Mouse (Mus musculus) limb, embryonic 15.5 days (tissue): ENCODE results near the gene Mapre1. TPM values are rescaled to one million over a fixed set of nuclear protein-coding genes. Genes with fewer than 3 reads are reported as not detected.

Experiments
- ATAC-seq: fragments of 200-750 bp; cut with Nextera tagmentation; 2 replicates; pipeline ENCODE4 v1.8.0; 2017; ENCODE audit warnings: low read depth, moderate TSS enrichment; ENCODE audit not compliant: insufficient number of reproducible peaks, low FRiP score, low TSS enrichment
- H3K27ac ChIP-seq: fragments of 300-500 bp; sonication (generic); 2 replicates; pipeline ENCODE4 v1.5.1; 2015; ENCODE audit warnings: moderate library complexity, mild to moderate bottlenecking, inconsistent platforms
- H3K27me3 ChIP-seq: fragments of 300-500 bp; sonication (generic); 2 replicates; pipeline ENCODE4 v1.6.1; 2015; ENCODE audit warnings: inconsistent platforms
- H3K36me3 ChIP-seq: fragments of 300-500 bp; sonication (generic); 2 replicates; pipeline ENCODE4 v1.6.1; 2015; ENCODE audit warnings: inconsistent platforms
- H3K4me1 ChIP-seq: fragments of 300-500 bp; sonication (generic); 2 replicates; pipeline ENCODE4 v1.6.1; 2015; ENCODE audit warnings: inconsistent platforms
- H3K4me2 ChIP-seq: fragments of 300-500 bp; sonication (generic); 2 replicates; pipeline ENCODE4 v1.6.1; 2015; ENCODE audit warnings: mild to moderate bottlenecking, inconsistent platforms
- H3K4me3 ChIP-seq: fragments of 300-500 bp; sonication (generic); 2 replicates; pipeline ENCODE4 v1.5.1; 2015; ENCODE audit warnings: mild to moderate bottlenecking, inconsistent platforms
- H3K9ac ChIP-seq: fragments of 300-500 bp; sonication (generic); 2 replicates; pipeline ENCODE4 v1.6.1; 2015; ENCODE audit warnings: inconsistent platforms
- H3K9me3 ChIP-seq: fragments of 300-500 bp; sonication (generic); 2 replicates; pipeline ENCODE4 v1.6.1; 2016; ENCODE audit warnings: inconsistent platforms
- WGBS: fragments of 180-500 bp; shearing (Covaris S2); methylation state at CpG from one replicate; pipeline ENCODE4 v1.1.7; 2015; 5-methylcytosine and 5-hydroxymethylcytosine counted together
- polyA plus RNA-seq: library from polyadenylated mRNA; unstranded; fragments of >200 nt; fragmentation: Nextera tagmentation; extraction: Ambion mirVana; gene quantifications from 2 replicates; pipeline ENCODE4 v1.2.1, GENCODE M21; 2015

Mapre1 gene
- polyA plus RNA-seq, 1 experiment from 2014 or later = 218 TPM

DNA sequence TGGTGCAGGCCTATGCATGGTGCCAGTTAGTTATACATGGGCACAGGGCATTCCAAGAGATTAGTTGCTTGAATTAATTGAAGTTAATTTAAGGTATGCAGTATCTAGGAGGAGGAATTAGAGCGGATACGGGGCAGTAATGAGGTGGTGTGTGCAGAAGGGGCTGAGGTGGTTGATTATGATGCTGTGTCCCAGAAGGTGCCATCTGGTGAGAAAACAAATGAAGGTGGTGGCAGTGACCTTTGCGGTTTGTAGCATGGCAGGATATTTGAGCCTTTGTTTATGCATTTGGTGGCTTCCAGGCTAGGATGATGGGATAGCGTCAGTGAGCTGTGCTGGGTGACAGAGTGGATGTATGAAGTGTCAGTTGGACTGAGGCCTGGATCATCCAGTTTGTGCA, 15.8 kb upstream of the Mapre1 start:
- 83% methylated on average over 4 of the region's 4 CpGs for WGBS
- Histone ChIP-seq H3K4me3 (no peak overlapping the region), H3K27ac (no peak overlapping the region), H3K4me2 (no peak overlapping the region), H3K9me3 (no peaks in the 10 kb centered on the region; the same call in 1 of the 2 replicates), H3K9ac (no peak overlapping the region), H3K27me3 (no peaks in the 10 kb centered on the region), H3K4me1 (no peaks in the 10 kb centered on the region), H3K36me3 (no peaks in the 10 kb centered on the region)
- ATAC-seq = no peak

DNA sequence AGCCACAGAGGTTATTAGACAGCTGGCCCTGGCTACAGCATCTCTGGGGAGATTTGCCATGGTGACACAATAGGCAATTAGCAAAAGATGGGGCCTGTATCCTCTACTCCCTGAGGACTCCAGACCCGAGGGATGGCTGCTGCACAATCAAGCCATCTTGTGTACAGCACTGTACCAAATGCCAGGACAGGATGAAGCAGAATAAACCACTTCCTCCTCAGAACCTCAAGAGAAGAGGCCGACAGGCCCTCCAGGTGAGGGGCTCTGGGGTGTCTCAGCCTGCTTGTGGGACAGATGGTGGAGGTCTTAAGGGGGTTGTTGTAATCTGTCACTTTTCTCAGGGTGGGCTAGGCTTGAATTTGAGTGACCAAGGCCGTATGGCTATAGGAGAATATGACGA, 7.0 kb upstream of the Mapre1 start:
- no peak for ATAC-seq
- Histone ChIP-seq H3K9me3 (no peaks in the 10 kb centered on the region), H3K4me1 (no peaks in the 10 kb centered on the region), H3K4me3 (no peak overlapping the region), H3K36me3 (no peaks in the 10 kb centered on the region), H3K9ac (no peak overlapping the region), H3K27me3 (no peaks in the 10 kb centered on the region), H3K27ac (no peak overlapping the region), H3K4me2 (no peak overlapping the region)
- WGBS = 76% methylated on average over 4 of the region's 4 CpGs

DNA sequence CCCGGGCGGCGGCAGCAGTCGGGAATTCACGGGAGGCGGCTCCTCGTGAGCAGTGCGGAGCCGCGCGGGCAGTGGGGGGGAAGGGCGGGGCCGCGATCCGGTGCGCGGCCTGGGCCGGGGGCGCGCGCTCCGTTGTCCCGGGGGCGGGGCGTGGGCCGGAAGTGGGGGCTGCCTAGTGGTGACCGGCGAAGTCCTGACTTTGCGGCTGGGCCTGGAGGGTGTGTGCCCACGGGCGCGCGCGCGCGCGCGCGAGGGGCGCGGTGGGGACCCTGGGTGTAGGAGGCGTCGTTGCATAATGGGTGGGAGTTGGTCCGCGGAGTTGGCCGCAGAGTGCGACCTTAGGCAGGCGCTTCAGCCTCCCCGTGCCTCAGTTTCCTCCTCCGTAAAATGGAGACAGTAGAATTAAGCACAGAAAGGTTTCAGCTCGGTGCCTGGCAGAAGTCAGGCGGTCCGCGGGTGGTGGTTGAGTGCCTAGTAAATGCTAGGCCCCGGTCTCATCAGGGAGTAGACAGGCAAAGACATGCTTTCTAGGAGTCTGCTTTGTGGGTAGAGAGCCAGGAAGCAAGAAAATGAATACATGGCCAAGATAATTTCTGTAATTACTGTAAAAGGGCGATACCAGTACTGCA, 477 bp downstream of the Mapre1 start:
- Histone ChIP-seq H3K27me3 (no peaks in the 10 kb centered on the region), H3K4me3 (peak overlapping the region; percentile 84), H3K36me3 (peaks cover 8% of the 10 kb centered on the region; the same call in 1 of the 2 replicates), H3K27ac (peak overlapping the region; percentile 96), H3K9me3 (no peaks in the 10 kb centered on the region), H3K4me2 (peak overlapping the region; percentile 65), H3K4me1 (peaks cover 30% of the 10 kb centered on the region), H3K9ac (peak overlapping the region; percentile 82)
- 1% methylated on average over 55 of the region's 56 CpGs for WGBS
- ATAC-seq = peak; percentile 86

DNA sequence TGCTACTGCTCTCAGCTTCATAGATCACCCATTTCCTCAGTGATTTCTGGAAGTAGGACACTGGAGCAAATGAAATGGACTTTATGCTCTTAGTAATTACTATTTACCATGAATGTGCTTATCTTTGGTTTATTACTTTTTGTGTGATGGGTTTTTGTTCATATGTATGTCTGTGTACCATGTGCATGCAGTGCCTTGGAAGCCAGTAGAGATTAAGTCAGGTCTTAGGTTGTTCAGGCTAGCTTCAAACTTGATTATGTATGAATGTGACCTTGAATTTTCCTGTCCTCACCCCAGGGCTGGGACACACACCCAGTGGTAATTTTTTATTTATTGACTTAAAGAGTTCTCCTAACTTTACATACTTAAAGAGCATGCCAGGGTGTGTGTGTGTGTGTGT, 6.9 kb downstream of the Mapre1 start:
- ATAC-seq = no peak
- peaks cover 16% of the 10 kb centered on the region for H3K4me1 ChIP-seq
- H3K9me3 ChIP-seq = no peaks in the 10 kb centered on the region
- H3K27me3 ChIP-seq = no peaks in the 10 kb centered on the region
- no peak overlapping the region for H3K9ac ChIP-seq
- H3K36me3 ChIP-seq = peaks cover 40% of the 10 kb centered on the region
- no peak overlapping the region for H3K4me3 ChIP-seq
- no peak overlapping the region for H3K4me2 ChIP-seq
- H3K27ac ChIP-seq = no peak overlapping the region

DNA sequence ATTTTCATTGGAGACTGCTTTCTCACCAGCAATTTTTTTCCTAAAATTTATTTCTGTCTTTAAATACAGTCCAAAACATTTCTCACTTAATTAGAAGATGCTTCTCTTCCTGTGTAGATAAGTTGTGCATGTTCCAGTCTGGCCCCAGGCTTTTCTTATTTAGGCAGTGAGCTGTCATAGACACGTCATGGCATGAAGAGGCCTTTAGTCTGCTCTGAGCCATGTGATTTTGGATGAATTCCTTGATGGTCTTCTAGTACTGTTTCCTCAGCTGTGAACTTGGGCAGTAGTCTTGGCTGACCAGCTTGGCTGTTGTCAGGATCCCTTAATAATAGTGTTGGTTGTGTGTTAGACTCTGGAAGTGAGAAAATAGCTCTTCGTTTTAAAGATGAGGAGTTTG, 9.3 kb downstream of the Mapre1 start:
- Histone ChIP-seq H3K4me2 (no peak overlapping the region), H3K9ac (no peak overlapping the region), H3K27ac (no peak overlapping the region), H3K27me3 (no peaks in the 10 kb centered on the region), H3K4me1 (peaks cover 5% of the 10 kb centered on the region; the same call in 1 of the 2 replicates), H3K36me3 (peaks cover 47% of the 10 kb centered on the region), H3K9me3 (no peaks in the 10 kb centered on the region), H3K4me3 (no peak overlapping the region)
- no peak for ATAC-seq
- 74% methylated on average over 2 of the region's 2 CpGs for WGBS

DNA sequence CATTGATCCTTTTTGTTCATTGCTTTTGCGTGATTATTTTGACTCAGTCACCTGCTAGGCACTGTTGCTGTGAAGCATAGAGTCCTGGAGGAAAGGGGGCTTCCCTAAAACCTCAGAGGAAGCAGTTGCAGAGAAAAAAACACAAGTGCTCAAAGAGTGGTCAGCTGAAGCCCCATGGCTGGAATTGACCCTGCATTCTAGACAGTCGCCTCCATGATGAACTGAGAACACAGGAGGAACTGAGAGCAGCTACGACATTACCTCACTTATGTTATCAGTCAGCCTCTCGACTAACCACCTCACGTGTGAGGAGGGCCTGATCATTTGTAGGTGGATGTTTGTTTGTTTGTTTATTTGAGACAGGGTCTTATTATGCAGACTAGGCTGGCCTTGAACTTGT, 21.0 kb downstream of the Mapre1 start:
- no peak for ATAC-seq
- Histone ChIP-seq H3K27me3 (no peaks in the 10 kb centered on the region), H3K9me3 (no peaks in the 10 kb centered on the region), H3K27ac (no peak overlapping the region), H3K4me1 (no peaks in the 10 kb centered on the region), H3K4me3 (no peak overlapping the region), H3K9ac (no peak overlapping the region), H3K4me2 (no peak overlapping the region), H3K36me3 (peaks cover 95% of the 10 kb centered on the region)
- WGBS = 90% methylated on average over 5 of the region's 5 CpGs

DNA sequence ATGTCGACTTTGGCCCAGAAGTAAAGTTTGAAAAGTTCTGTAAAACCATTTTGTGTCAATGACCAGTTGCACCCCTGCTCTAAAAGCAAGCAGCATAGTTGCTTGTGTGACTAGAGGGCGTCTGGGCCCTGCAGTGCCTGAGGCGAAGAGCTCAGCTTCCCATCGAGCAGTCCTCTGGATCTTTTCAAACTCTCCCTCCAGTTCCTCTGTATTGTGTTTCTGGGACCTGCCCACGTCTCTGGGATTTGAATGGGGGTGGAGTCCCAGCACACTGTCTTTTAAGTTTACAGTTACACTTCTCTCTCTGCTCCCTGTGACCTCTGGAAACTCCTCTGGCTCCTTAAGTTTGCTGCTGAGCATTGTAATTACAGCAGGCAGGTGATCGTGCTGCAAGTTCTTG, 26.4 kb downstream of the Mapre1 start:
- no peak overlapping the region for H3K4me3 ChIP-seq
- peaks cover 77% of the 10 kb centered on the region for H3K36me3 ChIP-seq
- no peaks in the 10 kb centered on the region for H3K27me3 ChIP-seq
- no peaks in the 10 kb centered on the region for H3K4me1 ChIP-seq
- H3K9me3 ChIP-seq = no peaks in the 10 kb centered on the region
- H3K27ac ChIP-seq = no peak overlapping the region
- no peak for ATAC-seq
- H3K4me2 ChIP-seq = no peak overlapping the region
- H3K9ac ChIP-seq = no peak overlapping the region
- WGBS = 68% methylated on average over 6 of the region's 6 CpGs

DNA sequence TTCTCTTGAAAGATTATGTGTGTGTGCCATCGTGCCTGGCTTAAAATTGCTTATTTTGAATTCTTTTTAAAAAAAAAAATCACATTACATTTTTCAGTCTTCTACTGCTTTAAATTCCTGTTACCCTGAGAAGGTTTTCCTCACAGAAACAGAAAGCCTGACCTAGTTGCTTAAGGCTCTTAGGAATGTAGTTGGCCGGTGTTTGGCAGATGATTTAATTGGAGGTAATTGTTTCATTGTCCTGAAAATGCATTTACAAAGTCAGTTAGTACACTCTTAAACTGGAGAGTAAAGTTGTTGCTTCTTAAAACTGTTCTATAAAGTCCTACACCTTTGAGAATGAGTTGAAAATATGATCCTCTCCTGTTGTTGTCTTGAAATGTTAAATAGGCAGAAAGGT, 27.8 kb downstream of the Mapre1 start:
- ATAC-seq = no peak
- WGBS = 78% methylated on average over 2 of the region's 2 CpGs
- Histone ChIP-seq H3K36me3 (peaks cover 72% of the 10 kb centered on the region), H3K9me3 (no peaks in the 10 kb centered on the region), H3K27ac (no peak overlapping the region), H3K4me1 (no peaks in the 10 kb centered on the region), H3K9ac (no peak overlapping the region), H3K4me2 (no peak overlapping the region), H3K4me3 (no peak overlapping the region), H3K27me3 (no peaks in the 10 kb centered on the region)

DNA sequence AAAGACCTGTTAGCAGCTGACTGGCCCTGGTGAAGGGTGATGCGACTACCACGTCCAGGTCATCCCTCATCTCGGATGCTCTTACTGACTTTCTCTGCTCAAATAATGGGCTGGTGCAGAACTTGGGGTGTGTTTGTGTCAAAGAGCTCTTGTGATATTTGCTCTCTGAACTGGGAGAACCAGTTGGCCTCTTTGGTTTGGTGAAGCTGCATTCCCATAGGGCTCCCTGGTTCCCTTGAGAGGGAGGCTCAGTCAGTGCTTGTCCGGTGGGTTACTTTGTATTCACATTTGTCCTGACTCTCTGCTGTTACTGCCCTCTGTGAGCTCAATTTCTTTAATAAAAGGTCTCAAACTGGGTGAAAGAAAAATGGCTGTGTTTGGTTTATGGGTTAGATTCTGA, 31.9 kb downstream of the Mapre1 start:
- Histone ChIP-seq H3K9ac (no peak overlapping the region), H3K27ac (no peak overlapping the region), H3K9me3 (no peaks in the 10 kb centered on the region), H3K4me3 (no peak overlapping the region), H3K27me3 (no peaks in the 10 kb centered on the region), H3K36me3 (peaks cover 36% of the 10 kb centered on the region; the same call in 1 of the 2 replicates), H3K4me2 (no peak overlapping the region), H3K4me1 (no peaks in the 10 kb centered on the region)
- 88% methylated on average over 4 of the region's 4 CpGs for WGBS
- ATAC-seq = no peak

DNA sequence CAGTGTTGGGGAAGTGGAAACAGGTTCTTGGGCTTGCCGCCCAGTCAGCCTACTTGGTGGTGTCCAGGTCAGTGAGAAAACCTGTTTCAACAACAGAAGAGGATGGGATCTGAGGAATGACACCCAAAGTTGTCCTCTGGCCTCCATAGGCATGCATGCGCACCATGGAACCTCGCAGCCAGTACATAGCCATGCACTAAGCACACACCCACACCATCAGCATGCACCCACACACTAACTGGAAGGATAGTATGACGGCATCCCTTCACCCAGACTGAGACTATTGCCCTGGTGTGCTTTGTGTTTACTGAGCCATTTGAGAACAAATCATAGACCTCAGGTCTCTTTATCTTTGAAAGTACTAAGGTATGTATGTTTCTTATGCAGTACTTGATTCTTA, 34.4 kb downstream of the Mapre1 start:
- Histone ChIP-seq H3K36me3 (peaks cover 18% of the 10 kb centered on the region; the same call in 1 of the 2 replicates), H3K9ac (no peak overlapping the region), H3K4me2 (no peak overlapping the region), H3K27ac (no peak overlapping the region), H3K9me3 (no peaks in the 10 kb centered on the region), H3K4me1 (peaks cover 12% of the 10 kb centered on the region), H3K27me3 (no peaks in the 10 kb centered on the region), H3K4me3 (no peak overlapping the region)
- WGBS = 95% methylated on average over 4 of the region's 4 CpGs
- ATAC-seq = no peak

DNA sequence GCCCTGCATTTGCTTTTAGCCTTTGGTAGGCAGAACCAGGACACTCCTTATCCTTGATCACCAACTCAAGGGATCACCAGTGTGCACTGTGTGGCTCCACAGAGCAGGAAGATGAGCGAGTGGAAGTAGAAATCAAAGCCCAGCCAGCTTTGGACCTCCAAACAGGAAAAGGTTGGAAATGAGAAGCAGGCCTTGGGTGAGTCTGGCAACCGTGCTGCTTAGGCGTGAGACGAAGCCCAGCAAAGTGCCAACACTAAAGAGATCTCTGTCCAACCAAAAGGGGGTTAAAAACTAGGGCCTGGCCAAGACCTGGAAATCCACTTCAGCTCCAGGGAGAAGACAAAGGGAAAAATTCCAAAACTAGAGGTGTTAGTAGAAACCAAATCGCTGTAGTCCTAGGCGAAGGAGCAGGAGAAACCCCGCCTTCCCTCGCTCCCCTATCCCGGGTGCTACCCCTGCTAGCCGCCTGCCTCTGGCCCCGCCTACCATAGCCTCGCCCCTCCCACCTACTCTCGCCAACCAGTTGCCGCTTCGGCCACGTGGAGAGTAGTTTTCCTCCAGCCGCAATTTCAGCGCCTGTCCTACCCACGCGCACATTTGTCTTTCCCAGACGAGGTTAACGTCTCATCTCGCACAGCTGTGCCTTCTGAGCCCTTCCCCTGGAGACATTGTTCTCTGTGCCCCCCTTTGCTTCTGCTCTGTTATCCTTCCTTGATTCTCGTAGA, 37.7 kb downstream of the Mapre1 start:
- Histone ChIP-seq H3K4me1 (peaks cover 12% of the 10 kb centered on the region), H3K4me3 (peak overlapping the region; percentile 37), H3K9me3 (no peaks in the 10 kb centered on the region), H3K4me2 (peak overlapping the region; percentile 72), H3K27ac (peak overlapping the region; percentile 51; the same call in 1 of the 2 replicates), H3K27me3 (no peaks in the 10 kb centered on the region), H3K9ac (0 out of 2 replicates have a peak overlapping the region, but pooled peaks have one; percentile 15), H3K36me3 (0 out of 2 replicates have a peak, but pooled peaks cover under 1% of the 10 kb centered on the region)
- WGBS = 6% methylated on average over 24 of the region's 24 CpGs
- peak; percentile 79; the same call in 1 of the 2 replicates for ATAC-seq

DNA sequence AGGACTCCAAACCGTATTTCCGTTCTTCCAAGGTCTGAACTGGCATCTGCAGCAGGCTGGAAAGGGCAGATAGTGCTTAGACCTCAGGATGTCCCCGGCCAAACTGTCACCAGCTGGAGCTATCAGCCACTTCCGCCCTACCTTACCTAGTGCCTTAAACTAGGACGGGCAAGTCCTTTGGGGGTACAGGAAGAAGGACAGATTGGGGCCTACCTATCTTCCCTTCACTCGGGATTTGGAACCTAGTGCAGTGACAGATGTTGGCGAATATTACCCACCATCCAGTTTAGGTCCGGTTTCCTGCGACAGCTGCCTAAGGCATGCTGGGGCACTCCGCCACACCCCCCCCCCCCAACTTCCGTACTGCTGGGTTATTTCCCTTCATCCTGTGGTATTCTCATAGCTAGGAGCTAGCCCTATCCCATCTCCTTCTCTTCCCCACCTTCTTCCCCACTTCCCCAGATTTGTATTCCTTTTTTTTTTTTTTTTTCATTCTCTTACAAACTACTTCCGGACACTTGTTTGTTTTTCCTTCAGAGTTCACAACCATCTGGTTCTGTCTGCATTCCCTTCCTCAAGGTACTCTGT, 38.4 kb downstream of the Mapre1 start, which contains the start of gene Efcab8:
Efcab8 (plus strand) TSS at position 538 of the 588 bp plus-strand sequence.
- H3K36me3 ChIP-seq = no peaks in the 10 kb centered on the region
- peak within 1 kb of the TSS; percentile 37 for H3K4me3 ChIP-seq
- peak within 1 kb of the TSS; percentile 72 for H3K4me2 ChIP-seq
- H3K27ac ChIP-seq = peak within 1 kb of the TSS; percentile 51; the same call in 1 of the 2 replicates
- no peaks in the 10 kb centered on the region for H3K9me3 ChIP-seq
- WGBS = 41% methylated on average over 12 of the region's 12 CpGs
- H3K27me3 ChIP-seq = no peaks in the 10 kb centered on the region
- 0 out of 2 replicates have a peak within 1 kb of the TSS, but pooled peaks have one; percentile 15 for H3K9ac ChIP-seq
- ATAC-seq = no peak
- peaks cover 12% of the 10 kb centered on the region for H3K4me1 ChIP-seq
